Comparison of ENCODE assay signal across 14 mouse cellular contexts in the genomic region with DNA sequence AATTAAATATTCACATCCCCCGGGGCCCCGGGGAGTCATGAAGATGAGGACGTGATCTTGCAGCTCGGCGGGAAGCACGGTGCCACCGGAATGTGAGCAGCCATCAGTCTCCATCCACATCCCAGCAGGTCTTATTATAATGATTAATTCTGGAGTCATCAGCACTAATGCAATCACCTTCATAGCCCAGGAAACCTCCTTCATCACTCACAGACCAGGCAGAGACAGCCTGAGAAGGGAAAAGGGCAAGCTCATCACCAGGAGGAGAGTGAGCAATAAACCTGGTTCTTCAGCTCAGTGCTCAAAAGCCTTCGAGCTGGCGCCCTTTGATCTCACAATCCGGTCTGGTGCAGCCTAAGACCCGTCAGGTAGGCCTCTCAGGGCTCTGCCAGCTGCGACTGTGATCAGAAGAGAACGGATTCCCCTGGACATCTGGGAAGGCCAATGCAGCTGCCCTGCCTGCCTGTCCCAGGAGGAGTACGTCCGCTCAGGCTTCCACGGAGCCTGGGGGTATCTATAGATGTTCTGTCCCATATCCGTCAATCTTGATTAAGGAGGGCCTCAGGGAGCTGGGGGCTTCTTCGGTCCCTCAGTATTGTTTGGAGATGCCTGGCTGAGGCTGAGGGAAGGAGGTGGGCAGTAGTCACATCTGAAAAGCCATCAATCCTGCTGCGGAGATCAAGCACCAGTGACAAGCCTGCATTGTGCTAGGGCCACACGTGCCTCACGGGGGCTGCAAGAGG. TPM values are rescaled to one million over a fixed set of nuclear protein-coding genes. Genes with fewer than 3 reads are reported as not detected.
A peak's percentile ranks its signal among the peaks of the same experiment; 100 is the strongest.
DNase-seq lines count a peak whose midpoint lies in the region; ATAC-seq and TF ChIP-seq lines count a peak whose summit lies in the region.
"Had no signal": no experiment of that assay in that cellular context is flagged by ENCODE, and none has a peak within 500 bp of the region (broad histone marks: within the 10 kb centered on the region; RNA-seq: fewer than 3 reads in every experiment).

No protein-coding gene starts in this region.

- peak; percentile 15 for DNase-seq in kidney, adult 11 months
- DNase-seq in kidney, adult 2 months, result no peak
- peak; percentile 57 for DNase-seq in embryonic facial prominence, embryonic 10.5 days (ENCODE audit: low spot score)
- no peak for DNase-seq in limb, embryonic 10.5 days (ENCODE audit: low spot score)
- DNase-seq in frontal cortex, postnatal 10 days (ENCODE audit: low spot score in 2 of 2), result no peak
- DNase-seq in layer of hippocampus, adult 8-10 months (ENCODE audit: low spot score in 2 of 2), result no peak
- DNase-seq: adrenal gland, postnatal 14 days; cerebellum, adult 18-20 months; liver, postnatal 0 days; thymus, adult 18-20 months had no signal

- no peaks in the 10 kb centered on the region for H3K27me3 ChIP-seq in kidney, adult 2 months (replicated peaks; ENCODE audit: control insufficient read depth, insufficient read depth, low read length)
- H3K27me3 ChIP-seq in embryonic facial prominence, embryonic 10.5 days (replicated peaks; ENCODE audit: low read depth, poor library complexity, severe bottlenecking), result peaks cover 23% of the 10 kb centered on the region
- H3K27me3 ChIP-seq in limb, embryonic 10.5 days (ENCODE audit: low read depth, poor library complexity, severe bottlenecking), result peaks cover 36% of the 10 kb centered on the region
- peaks cover 6% of the 10 kb centered on the region for H3K27me3 ChIP-seq in neural tube, embryonic 12.5 days (replicated peaks)
- H3K27me3 ChIP-seq in heart, embryonic 12.5 days (replicated peaks), result peaks cover 41% of the 10 kb centered on the region

- 34% methylated on average over 21 of the region's 21 CpGs for WGBS in kidney, adult 2 months
- 28% methylated on average over 21 of the region's 21 CpGs for WGBS in embryonic facial prominence, embryonic 10.5 days
- WGBS in limb, embryonic 10.5 days, result 13% methylated on average over 21 of the region's 21 CpGs
- 5% methylated on average over 21 of the region's 21 CpGs for WGBS in neural tube, embryonic 12.5 days
- 48% methylated on average over 21 of the region's 21 CpGs for WGBS in heart, embryonic 12.5 days

- no peaks in the 10 kb centered on the region for H3K4me1 ChIP-seq in kidney, adult 2 months (ENCODE audit: control insufficient read depth, insufficient read depth, low read length)
- H3K4me1 ChIP-seq in embryonic facial prominence, embryonic 10.5 days, result peaks cover 35% of the 10 kb centered on the region
- H3K4me1 ChIP-seq in limb, embryonic 10.5 days, result peaks cover 11% of the 10 kb centered on the region
- H3K4me1 ChIP-seq in neural tube, embryonic 12.5 days, result peaks cover 22% of the 10 kb centered on the region
- H3K4me1 ChIP-seq in heart, embryonic 12.5 days (replicated peaks), result no peaks in the 10 kb centered on the region

- no peak for TF ChIP-seq CTCF in kidney, adult 2 months (conservative IDR thresholded peaks at IDR 0.05; ENCODE audit: insufficient read depth, insufficient read length, low read depth, low read length)

- H3K9ac ChIP-seq in neural tube, embryonic 12.5 days, result no peak overlapping the region
- H3K9ac ChIP-seq in heart, embryonic 12.5 days, result no peak overlapping the region
- H3K9ac ChIP-seq: liver, postnatal 0 days had no signal

- TF ChIP-seq POLR2A in kidney, adult 2 months (IDR thresholded peaks at IDR 0.05; ENCODE audit: low read depth, low read length), result no peak

- H3K36me3 ChIP-seq in kidney, adult 2 months (ENCODE audit: control insufficient read depth, insufficient read depth, low read length), result no peaks in the 10 kb centered on the region
- H3K36me3 ChIP-seq in embryonic facial prominence, embryonic 10.5 days (replicated peaks), result no peaks in the 10 kb centered on the region
- H3K36me3 ChIP-seq in limb, embryonic 10.5 days, result no peaks in the 10 kb centered on the region
- H3K36me3 ChIP-seq in neural tube, embryonic 12.5 days, result no peaks in the 10 kb centered on the region
- H3K36me3 ChIP-seq in heart, embryonic 12.5 days, result no peaks in the 10 kb centered on the region

- H3K27ac ChIP-seq in kidney, adult 2 months (ENCODE audit: insufficient read depth, low read depth, low read length), result no peak overlapping the region
- H3K27ac ChIP-seq in embryonic facial prominence, embryonic 10.5 days (replicated peaks), result peak overlapping the region; percentile 31
- H3K27ac ChIP-seq in limb, embryonic 10.5 days, result 0 out of 2 replicates have a peak overlapping the region, but pooled peaks have one; percentile 34
- H3K27ac ChIP-seq in neural tube, embryonic 12.5 days, result 0 out of 2 replicates have a peak overlapping the region, but pooled peaks have one; percentile 42
- no peak overlapping the region for H3K27ac ChIP-seq in heart, embryonic 12.5 days (ENCODE audit: poor library complexity, severe bottlenecking)

- no peak overlapping the region for H3K4me3 ChIP-seq in kidney, adult 2 months (ENCODE audit: insufficient read depth, low read depth, low read length)
- peak overlapping the region; percentile 16; the same call in 1 of the 2 replicates for H3K4me3 ChIP-seq in embryonic facial prominence, embryonic 10.5 days
- H3K4me3 ChIP-seq in limb, embryonic 10.5 days, result no peak overlapping the region
- no peak overlapping the region for H3K4me3 ChIP-seq in neural tube, embryonic 12.5 days
- H3K4me3 ChIP-seq in heart, embryonic 12.5 days, result no peak overlapping the region

- peak overlapping the region; percentile 38 for H3K4me2 ChIP-seq in neural tube, embryonic 12.5 days (replicated peaks)
- H3K4me2 ChIP-seq in heart, embryonic 12.5 days, result no peak overlapping the region

- ATAC-seq in neural tube, embryonic 12.5 days (ENCODE audit: low FRiP score, low read depth), result peak; percentile 69
- no peak for ATAC-seq in heart, embryonic 12.5 days (ENCODE audit: insufficient number of reproducible peaks, low FRiP score)
- ATAC-seq: liver, postnatal 0 days had no signal

- no peaks in the 10 kb centered on the region for H3K9me3 ChIP-seq in embryonic facial prominence, embryonic 10.5 days
- H3K9me3 ChIP-seq in limb, embryonic 10.5 days (replicated peaks), result no peaks in the 10 kb centered on the region
- no peaks in the 10 kb centered on the region for H3K9me3 ChIP-seq in neural tube, embryonic 12.5 days
- H3K9me3 ChIP-seq in heart, embryonic 12.5 days (replicated peaks), result 0 out of 2 replicates have a peak, but pooled peaks cover 3% of the 10 kb centered on the region

RNA-seq across cellular contexts. Expression of a gene that starts 12.2 kb away (rescaled TPM):
- polyA plus RNA-seq in kidney, adult 2 months (2012; rRNA removed), result 0.29 and 1.1 TPM in 2 replicates
- polyA plus RNA-seq in embryonic facial prominence, embryonic 10.5 days (2016; fragmentation: Nextera tagmentation; extraction: Ambion mirVana), result 1,341 and 1,562 TPM in 2 replicates
- 615 and 856 TPM in 2 replicates for polyA plus RNA-seq in limb, embryonic 10.5 days (2016; fragmentation: Nextera tagmentation; extraction: Ambion mirVana)
- 644 and 768 TPM in 2 replicates for polyA plus RNA-seq in neural tube, embryonic 12.5 days (2016; fragmentation: Nextera tagmentation; extraction: Ambion mirVana)
- total RNA-seq in layer of hippocampus, adult 8-10 months (2022), result 1 to 10 TPM in 2 of 4 experiments, not detected in 2; 1.0 to 1.3 TPM
- polyA plus RNA-seq in heart, embryonic 12.5 days (2016; fragmentation: Nextera tagmentation; extraction: Ambion mirVana), result 21.4 and 24.5 TPM in 2 replicates
- total RNA-seq: megakaryocyte progenitor cell, adult 5-6 weeks; MEL had no signal
- polyA plus RNA-seq: liver, postnatal 0 days had no signal

RNA-seq across cellular contexts. Expression of a gene that starts 18.1 kb away (rescaled TPM):
- polyA plus RNA-seq in kidney, adult 2 months (2012; rRNA removed), result 43.0 and 51.9 TPM in 2 replicates
- polyA plus RNA-seq in embryonic facial prominence, embryonic 10.5 days (2016; fragmentation: Nextera tagmentation; extraction: Ambion mirVana), result 182 and 188 TPM in 2 replicates
- 178 and 190 TPM in 2 replicates for polyA plus RNA-seq in limb, embryonic 10.5 days (2016; fragmentation: Nextera tagmentation; extraction: Ambion mirVana)
- 114 TPM in 2 replicates for polyA plus RNA-seq in neural tube, embryonic 12.5 days (2016; fragmentation: Nextera tagmentation; extraction: Ambion mirVana)
- total RNA-seq in layer of hippocampus, adult 8-10 months (2022), result 10 to 100 TPM; 56.4 to 59.6 (median 58.4) TPM
- polyA plus RNA-seq in heart, embryonic 12.5 days (2016; fragmentation: Nextera tagmentation; extraction: Ambion mirVana), result 99.5 and 101 TPM in 2 replicates

RNA-seq across cellular contexts. Expression of a gene that starts 53.7 kb away (rescaled TPM):
- 7.0 and 9.6 TPM in 2 replicates for polyA plus RNA-seq in kidney, adult 2 months (2012; rRNA removed)
- polyA plus RNA-seq in embryonic facial prominence, embryonic 10.5 days (2016; fragmentation: Nextera tagmentation; extraction: Ambion mirVana), result 3.2 and 3.5 TPM in 2 replicates
- polyA plus RNA-seq in limb, embryonic 10.5 days (2016; fragmentation: Nextera tagmentation; extraction: Ambion mirVana), result 2.7 and 2.9 TPM in 2 replicates
- 4.3 and 4.6 TPM in 2 replicates for polyA plus RNA-seq in neural tube, embryonic 12.5 days (2016; fragmentation: Nextera tagmentation; extraction: Ambion mirVana)
- 10 to 100 TPM; 39.8 to 61.1 (median 47.2) TPM for total RNA-seq in layer of hippocampus, adult 8-10 months (2022)
- polyA plus RNA-seq in heart, embryonic 12.5 days (2016; fragmentation: Nextera tagmentation; extraction: Ambion mirVana), result 29.0 and 31.1 TPM in 2 replicates

Comparison
In these comparisons a context has a peak if more than half of its experiments do, and no peak if none do; other contexts are left out.
1. DNase-seq: peak in kidney, adult 11 months (single experiment) and embryonic facial prominence, embryonic 10.5 days (single experiment); none in kidney, adult 2 months (single experiment), limb, embryonic 10.5 days (single experiment), frontal cortex, postnatal 10 days (0 of 2) and layer of hippocampus, adult 8-10 months (0 of 2).
2. H3K27ac ChIP-seq: peak in embryonic facial prominence, embryonic 10.5 days (single experiment), limb, embryonic 10.5 days (single experiment) and neural tube, embryonic 12.5 days (single experiment); none in kidney, adult 2 months (single experiment) and heart, embryonic 12.5 days (single experiment).
3. RNA of a gene that starts 12.2 kb away (polyA plus RNA-seq): 1,341 to 1,562 TPM in embryonic facial prominence, embryonic 10.5 days, 644 to 768 TPM in neural tube, embryonic 12.5 days and 615 to 856 TPM in limb, embryonic 10.5 days; 21.4 to 24.5 TPM in heart, embryonic 12.5 days and 0.29 to 1.1 TPM in kidney, adult 2 months; every median in the first group is over 10 times any median in the second.